Mouse (Mus musculus) heart, embryonic 14.5 days (tissue): ENCODE measurements around the gene Olfr983. TPM values are rescaled to one million over a fixed set of nuclear protein-coding genes. Genes with fewer than 3 reads are reported as not detected.

Experiments used
- ATAC-seq: fragments of 200-750 bp; cut with Nextera tagmentation; 2 replicates; pipeline ENCODE4 v1.8.0; 2017; ENCODE audit warnings: low read depth, moderate TSS enrichment; ENCODE audit not compliant: insufficient number of reproducible peaks, insufficient read depth, low FRiP score
- H3K27ac ChIP-seq, 2 experiments: fragments of 200-500 bp in 1 of 2; fragments of 300-500 bp in 1 of 2; sonication (generic) in 1 of 2; replicated peaks in 1 of 2; 2 replicates each; pipeline ENCODE4 v1.5.1; 2012 to 2014; ENCODE audit warnings: low read depth in 2 of 2, low read length in 2 of 2, control low read depth in 1 of 2, mild to moderate bottlenecking in 1 of 2, mixed read lengths in 1 of 2; ENCODE audit not compliant: control insufficient read depth in 1 of 2, insufficient read depth in 1 of 2
- H3K27me3 ChIP-seq: fragments of 300-500 bp; sonication (generic); 2 replicates; pipeline ENCODE4 v1.6.1; 2014; ENCODE audit warnings: mild to moderate bottlenecking, low read length, control low read depth; ENCODE audit not compliant: control insufficient read depth, insufficient read depth
- H3K36me3 ChIP-seq: fragments of 300-500 bp; sonication (generic); 2 replicates; pipeline ENCODE4 v1.6.1; 2014; ENCODE audit warnings: mild to moderate bottlenecking, control low read depth, low read length, mixed read lengths; ENCODE audit not compliant: control insufficient read depth, insufficient read depth
- H3K4me1 ChIP-seq, 2 experiments: fragments of 200-500 bp in 1 of 2; fragments of 300-500 bp in 1 of 2; sonication (generic) in 1 of 2; 2 replicates each; pipeline ENCODE4 v1.6.1; 2012 to 2014; ENCODE audit warnings: low read length in 2 of 2, control low read depth in 1 of 2, mixed read lengths in 1 of 2; ENCODE audit not compliant: control insufficient read depth in 2 of 2, insufficient read depth in 2 of 2
- H3K4me2 ChIP-seq: fragments of 300-500 bp; sonication (generic); 2 replicates; pipeline ENCODE4 v1.6.1; 2014; ENCODE audit warnings: mild to moderate bottlenecking, low read length
- H3K4me3 ChIP-seq, 2 experiments: fragments of 200-500 bp in 1 of 2; fragments of 300-500 bp in 1 of 2; sonication (generic) in 1 of 2; 2 replicates each; pipeline ENCODE4 v1.5.1; 2012 to 2014; ENCODE audit warnings: low read length in 2 of 2, mild to moderate bottlenecking in 2 of 2, control low read depth in 1 of 2, low read depth in 1 of 2, moderate library complexity in 1 of 2; ENCODE audit not compliant: control insufficient read depth in 1 of 2, insufficient read depth in 1 of 2
- H3K9ac ChIP-seq: fragments of 300-500 bp; sonication (generic); 2 replicates; pipeline ENCODE4 v1.6.1; 2014; ENCODE audit warnings: mild to moderate bottlenecking, low read length
- H3K9me3 ChIP-seq: fragments of 300-500 bp; sonication (generic); 2 replicates; pipeline ENCODE4 v1.6.1; 2016; ENCODE audit warnings: low read length, control low read depth; ENCODE audit not compliant: control insufficient read depth
- WGBS: fragments of 180-500 bp; shearing (Covaris S2); extraction: QIAGEN DNeasy Blood & Tissue Kit; methylation state at CpG from one replicate; pipeline ENCODE4 v1.1.7; 2014; 5-methylcytosine and 5-hydroxymethylcytosine counted together
- polyA plus RNA-seq: library from polyadenylated mRNA; unstranded; fragments of >200 nt; fragmentation: Nextera tagmentation; extraction: Ambion mirVana; gene quantifications from 2 replicates; pipeline ENCODE4 v1.2.1, GENCODE M21; 2014

Gene Olfr983
- polyA plus RNA-seq = not detected in 2 replicates

- WGBS = 81% methylated on average over 2 of the region's 2 CpGs
- H3K4me2 ChIP-seq = no peak within 1 kb of the TSS
- no peak within 1 kb of the TSS for H3K27ac ChIP-seq
- 0 out of 2 replicates have a peak, but pooled peaks cover 3% of the 10 kb centered on the region for H3K9me3 ChIP-seq
- no peak for ATAC-seq
- no peak within 1 kb of the TSS for H3K4me3 ChIP-seq
- H3K4me1 ChIP-seq = no peaks in the 10 kb centered on the region
- H3K9ac ChIP-seq = no peak within 1 kb of the TSS
- no peaks in the 10 kb centered on the region for H3K27me3 ChIP-seq
- no peaks in the 10 kb centered on the region for H3K36me3 ChIP-seq
These were observed at the start of gene Olfr983 for GRCm38 (mm10) chr9:40093495-40093894. Olfr983 (minus strand) TSS chr9:40093595.

DNA sequence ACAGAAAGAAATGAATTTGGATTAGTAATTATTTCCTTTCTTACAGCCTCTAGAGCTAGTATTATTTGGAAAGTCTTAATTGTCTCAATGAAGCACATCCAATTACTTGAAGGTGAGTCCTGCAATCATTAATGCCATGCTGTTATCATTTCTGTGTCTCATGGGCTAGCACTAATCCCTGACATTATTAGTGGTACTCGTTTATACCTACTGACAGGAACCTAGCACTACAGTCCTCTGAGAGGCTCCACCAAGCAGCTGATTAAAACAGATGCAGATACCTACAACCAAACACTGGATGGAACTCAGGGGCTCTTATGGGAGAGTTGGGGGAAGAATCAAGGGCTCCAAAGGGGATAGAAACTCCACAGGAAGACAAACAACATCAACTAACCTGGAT lies 48.1 kb upstream of the Olfr983 start:
- Histone ChIP-seq H3K36me3 (no peaks in the 10 kb centered on the region), H3K9ac (no peak overlapping the region), H3K27me3 (no peaks in the 10 kb centered on the region), H3K4me1 (no peaks in the 10 kb centered on the region), H3K4me2 (no peak overlapping the region), H3K4me3 (no peak overlapping the region), H3K9me3 (no peaks in the 10 kb centered on the region), H3K27ac (no peak overlapping the region)
- WGBS = 41% methylated on average over 1 of the region's 1 CpGs
- no peak for ATAC-seq

DNA sequence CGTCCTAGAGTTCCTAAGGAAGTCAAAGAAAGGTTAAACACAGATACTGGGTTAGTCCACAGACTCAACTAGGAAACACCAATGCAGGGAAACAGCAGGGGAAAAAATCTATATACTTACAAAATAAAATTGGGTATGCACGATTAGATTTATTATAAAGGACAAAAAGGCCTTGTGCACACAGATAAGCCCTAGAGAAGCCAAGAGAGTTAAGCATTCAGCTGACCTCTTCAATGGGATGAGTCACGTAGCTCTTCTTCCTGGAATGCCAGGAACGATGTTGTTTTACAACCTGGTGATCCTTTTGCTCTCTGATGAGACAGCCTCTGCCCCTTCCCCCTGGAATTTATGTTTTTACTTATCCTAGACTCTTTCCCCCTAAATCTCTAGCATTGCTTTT lies 46.1 kb upstream of the Olfr983 start:
- H3K27me3 ChIP-seq = no peaks in the 10 kb centered on the region
- H3K36me3 ChIP-seq = no peaks in the 10 kb centered on the region
- WGBS = 51% methylated on average over 4 of the region's 4 CpGs
- no peak overlapping the region for H3K4me3 ChIP-seq
- no peak overlapping the region for H3K9ac ChIP-seq
- no peaks in the 10 kb centered on the region for H3K9me3 ChIP-seq
- no peak for ATAC-seq
- no peaks in the 10 kb centered on the region for H3K4me1 ChIP-seq
- H3K27ac ChIP-seq = no peak overlapping the region
- H3K4me2 ChIP-seq = no peak overlapping the region

- H3K4me2 ChIP-seq = no peak overlapping the region
- no peaks in the 10 kb centered on the region for H3K9me3 ChIP-seq
- no peak overlapping the region for H3K4me3 ChIP-seq
- no peak overlapping the region for H3K9ac ChIP-seq
- WGBS = 62% methylated on average over 6 of the region's 6 CpGs
- H3K27ac ChIP-seq = no peak overlapping the region
- ATAC-seq = no peak
- no peaks in the 10 kb centered on the region for H3K4me1 ChIP-seq
- no peaks in the 10 kb centered on the region for H3K36me3 ChIP-seq
- H3K27me3 ChIP-seq = no peaks in the 10 kb centered on the region
These were observed 43.7 kb upstream of the Olfr983 start for GRCm38 (mm10) chr9:40136987-40137688.

GRCm38 (mm10) chr9:40130556-40130955 lies 37.2 kb upstream of the Olfr983 start:
- Histone ChIP-seq H3K4me2 (no peak overlapping the region), H3K9me3 (no peaks in the 10 kb centered on the region), H3K27me3 (no peaks in the 10 kb centered on the region), H3K9ac (no peak overlapping the region), H3K27ac (no peak overlapping the region), H3K4me3 (no peak overlapping the region), H3K36me3 (no peaks in the 10 kb centered on the region), H3K4me1 (no peaks in the 10 kb centered on the region)
- ATAC-seq = no peak
- WGBS = 78% methylated on average over 1 of the region's 1 CpGs

DNA sequence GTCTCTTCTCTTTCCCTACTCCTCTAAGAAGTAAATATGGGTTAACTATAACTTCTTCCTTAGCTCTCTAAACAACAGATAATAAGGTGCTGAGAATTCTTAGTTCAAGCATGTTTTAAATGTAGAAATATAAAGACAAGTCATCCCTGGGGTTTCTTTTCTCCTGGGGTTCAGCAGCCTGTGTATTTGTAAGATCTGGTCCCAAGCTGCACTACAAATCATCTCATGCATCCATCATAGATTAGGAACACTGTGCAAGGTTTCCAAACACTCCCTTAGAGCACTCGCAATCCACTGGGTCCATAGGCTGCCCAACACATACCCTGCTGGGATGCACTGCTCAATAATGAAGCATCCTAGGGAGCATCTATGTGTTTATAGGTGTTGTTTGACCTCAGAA lies 36.7 kb upstream of the Olfr983 start, which contains the start of gene Olfr985:
Gene Olfr985 (minus strand): TSS at position 101 of the 400 bp plus-strand sequence.
- no peaks in the 10 kb centered on the region for H3K4me1 ChIP-seq
- ATAC-seq = no peak
- no peak within 1 kb of the TSS for H3K4me2 ChIP-seq
- H3K36me3 ChIP-seq = no peaks in the 10 kb centered on the region
- H3K27ac ChIP-seq = no peak within 1 kb of the TSS
- H3K4me3 ChIP-seq = no peak within 1 kb of the TSS
- 81% methylated on average over 1 of the region's 1 CpGs for WGBS
- H3K27me3 ChIP-seq = no peaks in the 10 kb centered on the region
- H3K9me3 ChIP-seq = no peaks in the 10 kb centered on the region
- no peak within 1 kb of the TSS for H3K9ac ChIP-seq

- H3K27me3 ChIP-seq = no peaks in the 10 kb centered on the region
- no peak overlapping the region for H3K4me3 ChIP-seq
- no peak overlapping the region for H3K9ac ChIP-seq
- no peaks in the 10 kb centered on the region for H3K9me3 ChIP-seq
- no peaks in the 10 kb centered on the region for H3K36me3 ChIP-seq
- H3K4me1 ChIP-seq = no peaks in the 10 kb centered on the region; a peak in 1 of 4 replicates
- no peak for ATAC-seq
- WGBS = 69% methylated on average over 5 of the region's 5 CpGs
- no peak overlapping the region for H3K4me2 ChIP-seq
- no peak overlapping the region for H3K27ac ChIP-seq
These were observed 23.9 kb upstream of the Olfr983 start for GRCm38 (mm10) chr9:40117287-40117659.
